Mouse (Mus musculus) forebrain, embryonic 15.5 days (tissue): ENCODE measurements around the gene Pcdh15. TPM values are rescaled to one million over a fixed set of nuclear protein-coding genes. Genes with fewer than 3 reads are reported as not detected.

ENCODE experiments used
- ATAC-seq: fragments of 200-750 bp; cut with Nextera tagmentation; replicated peaks from 2 replicates; pipeline ENCODE4 v1.8.0; 2017; ENCODE audit warnings: mild to moderate bottlenecking, moderate TSS enrichment, moderate library complexity
- H3K27ac ChIP-seq: fragments of 300-500 bp; sonication (generic); replicated peaks from 2 replicates; pipeline ENCODE4 v1.5.1; 2015; ENCODE audit warnings: mild to moderate bottlenecking, inconsistent platforms
- H3K27me3 ChIP-seq: fragments of 300-500 bp; sonication (generic); 2 replicates; pipeline ENCODE4 v1.6.1; 2015; ENCODE audit warnings: inconsistent platforms
- H3K36me3 ChIP-seq: fragments of 300-500 bp; sonication (generic); 2 replicates; pipeline ENCODE4 v1.6.1; 2015; ENCODE audit warnings: mild to moderate bottlenecking, inconsistent platforms
- H3K4me1 ChIP-seq: fragments of 300-500 bp; sonication (generic); 2 replicates; pipeline ENCODE4 v1.6.1; 2015; ENCODE audit warnings: inconsistent platforms
- H3K4me2 ChIP-seq: fragments of 300-500 bp; sonication (generic); replicated peaks from 2 replicates; pipeline ENCODE4 v1.6.1; 2015; ENCODE audit warnings: mild to moderate bottlenecking, inconsistent platforms
- H3K4me3 ChIP-seq: fragments of 300-500 bp; sonication (generic); 2 replicates; pipeline ENCODE4 v1.5.1; 2015; ENCODE audit warnings: mild to moderate bottlenecking, inconsistent platforms
- H3K9ac ChIP-seq: fragments of 300-500 bp; sonication (generic); replicated peaks from 2 replicates; pipeline ENCODE4 v1.6.1; 2015; ENCODE audit warnings: mild to moderate bottlenecking, inconsistent platforms
- H3K9me3 ChIP-seq: fragments of 300-500 bp; sonication (generic); 2 replicates; pipeline ENCODE4 v1.6.1; 2016; ENCODE audit warnings: inconsistent platforms
- WGBS: fragments of 180-500 bp; shearing (Covaris S2); methylation state at CpG from one replicate; pipeline ENCODE4 v1.1.7; 2015; ENCODE audit warnings: mixed read lengths; 5-methylcytosine and 5-hydroxymethylcytosine counted together
- polyA plus RNA-seq: library from polyadenylated mRNA; unstranded; fragments of >200 nt; fragmentation: Nextera tagmentation; extraction: Ambion mirVana; gene quantifications from 2 replicates; pipeline ENCODE4 v1.2.1, GENCODE M21; 2015

Gene Pcdh15
- polyA plus RNA-seq, result 5.0 and 6.7 TPM in 2 replicates

DNA sequence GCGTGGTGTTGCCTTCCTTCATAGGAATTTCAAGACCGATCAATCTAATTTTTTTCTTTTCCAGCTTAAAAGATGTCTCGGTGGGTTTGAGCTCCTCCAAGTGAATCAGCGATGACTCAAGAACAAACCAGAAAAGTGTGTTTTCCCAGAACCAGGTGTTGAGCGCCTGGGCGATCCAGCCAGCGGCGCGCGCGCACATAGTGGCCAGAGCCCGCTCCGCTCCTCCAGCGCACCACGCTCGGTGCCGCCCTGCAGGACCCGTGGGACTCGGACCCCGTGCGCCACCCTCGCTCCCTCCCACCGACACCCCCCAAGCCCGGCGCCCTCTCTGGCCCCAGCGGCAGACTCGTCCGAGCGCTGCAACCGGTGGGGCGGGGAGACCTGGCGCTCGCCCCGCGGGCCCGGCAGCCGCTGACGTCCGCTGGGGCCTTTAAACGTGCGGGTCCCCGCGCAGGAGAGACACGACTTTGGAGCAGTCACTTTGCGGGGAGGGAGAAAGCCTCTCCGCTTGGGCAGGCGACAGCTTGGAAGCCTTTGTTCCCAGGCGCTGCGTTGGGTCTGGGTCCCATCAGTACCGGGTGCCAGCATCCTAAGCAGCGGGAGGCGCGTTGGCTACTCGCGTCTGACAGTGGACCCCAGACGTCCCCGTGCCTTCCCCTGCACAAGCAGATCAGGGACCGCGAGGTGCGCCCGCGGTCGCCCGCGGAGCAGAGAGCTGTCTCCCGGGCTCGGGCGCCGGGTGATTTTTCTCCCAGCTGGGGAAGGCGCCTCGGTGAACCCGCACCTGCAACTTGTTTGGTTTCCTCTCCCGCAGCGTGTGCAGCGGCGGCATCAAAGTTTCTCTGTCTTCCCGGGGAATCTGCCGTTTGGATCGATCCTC, at the start of gene Pcdh15:
TSS of gene Pcdh15 (plus strand) at position 377 of the 880 bp plus-strand sequence.
- Histone ChIP-seq H3K36me3 (no peaks in the 10 kb centered on the region), H3K4me2 (peak within 1 kb of the TSS; percentile 73), H3K9ac (peak within 1 kb of the TSS; percentile 50), H3K27me3 (peaks cover 13% of the 10 kb centered on the region; the same call in 1 of the 2 replicates), H3K4me1 (peaks cover 20% of the 10 kb centered on the region), H3K9me3 (no peaks in the 10 kb centered on the region), H3K27ac (peak within 1 kb of the TSS; percentile 24), H3K4me3 (peak within 1 kb of the TSS; percentile 49)
- peak; percentile 46 for ATAC-seq
- under 1% methylated on average over 78 of the region's 79 CpGs for WGBS

DNA sequence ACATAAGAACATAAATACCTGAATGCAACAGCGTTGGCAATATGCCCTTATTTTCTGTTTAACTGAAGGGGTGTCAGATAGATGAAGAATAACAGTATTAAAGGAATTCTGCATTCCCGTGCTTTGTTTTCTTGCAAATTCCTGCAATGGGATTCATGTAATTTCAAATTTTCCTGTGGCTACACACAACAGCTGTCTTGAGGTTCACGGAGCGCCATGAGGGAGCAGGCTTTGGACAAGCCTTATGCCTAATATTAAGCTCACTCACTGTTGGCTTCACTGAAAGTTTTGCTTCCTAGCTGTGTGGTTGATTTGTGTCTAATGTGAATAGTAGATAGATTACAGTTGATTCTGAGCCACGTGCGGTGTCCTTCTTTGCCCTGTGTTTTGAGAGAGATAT, 47.1 kb upstream of the Pcdh15 start:
- no peak overlapping the region for H3K9ac ChIP-seq
- no peak overlapping the region for H3K27ac ChIP-seq
- WGBS, result 92% methylated on average over 6 of the region's 6 CpGs
- H3K4me1 ChIP-seq, result no peaks in the 10 kb centered on the region
- H3K36me3 ChIP-seq, result no peaks in the 10 kb centered on the region
- H3K4me2 ChIP-seq, result no peak overlapping the region
- no peaks in the 10 kb centered on the region for H3K27me3 ChIP-seq
- H3K4me3 ChIP-seq, result no peak overlapping the region
- H3K9me3 ChIP-seq, result no peaks in the 10 kb centered on the region
- no peak for ATAC-seq

DNA sequence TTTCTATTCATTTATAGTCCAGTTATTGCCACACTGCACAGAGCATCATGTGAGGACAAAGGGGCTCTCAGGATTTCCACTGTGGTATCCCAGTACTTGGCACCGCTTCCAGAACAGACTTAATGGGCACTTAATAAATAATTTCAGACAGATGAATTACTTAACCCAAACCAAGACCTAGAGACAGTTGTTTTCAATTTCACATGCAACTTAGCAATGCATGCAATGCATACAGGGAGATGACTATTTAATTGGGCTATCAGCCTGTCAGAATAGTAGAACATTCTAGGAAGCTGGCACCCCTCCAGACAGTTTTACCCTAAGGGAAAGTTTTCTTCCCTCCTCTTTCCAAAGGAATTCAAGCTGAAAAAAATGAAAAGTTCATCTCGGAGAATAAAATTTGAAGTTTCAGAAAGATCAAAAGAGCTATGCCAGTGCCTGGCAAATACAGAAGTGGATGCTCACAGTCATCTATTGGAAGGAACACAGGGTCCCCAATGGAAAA, 39.4 kb upstream of the Pcdh15 start:
- 68% methylated on average over 2 of the region's 2 CpGs for WGBS
- no peak overlapping the region for H3K27ac ChIP-seq
- no peak overlapping the region for H3K4me2 ChIP-seq
- no peak overlapping the region for H3K9ac ChIP-seq
- H3K27me3 ChIP-seq, result no peaks in the 10 kb centered on the region
- H3K36me3 ChIP-seq, result no peaks in the 10 kb centered on the region
- no peaks in the 10 kb centered on the region for H3K4me1 ChIP-seq
- no peak overlapping the region for H3K4me3 ChIP-seq
- H3K9me3 ChIP-seq, result no peaks in the 10 kb centered on the region
- ATAC-seq, result no peak

DNA sequence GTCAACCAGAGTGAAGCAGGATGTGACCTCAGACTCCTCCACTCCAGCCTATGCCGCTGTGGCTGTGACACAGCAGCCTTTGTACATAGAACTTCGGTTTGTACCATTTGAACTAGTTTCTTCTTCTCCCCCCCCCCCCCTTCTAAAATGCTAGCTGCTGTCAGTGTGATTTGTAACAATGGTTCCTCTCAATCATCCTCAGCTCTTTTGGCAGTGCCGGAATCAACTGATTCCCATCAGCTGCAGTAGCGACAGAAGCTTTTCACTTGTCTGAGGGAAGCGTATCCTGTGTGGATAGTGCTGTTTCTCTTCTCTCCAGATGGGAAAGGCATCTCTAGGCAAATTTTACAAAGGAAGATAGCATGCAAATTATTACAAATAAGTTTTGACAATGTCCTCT, 12.4 kb upstream of the Pcdh15 start:
- no peak overlapping the region for H3K4me2 ChIP-seq
- no peaks in the 10 kb centered on the region for H3K27me3 ChIP-seq
- no peaks in the 10 kb centered on the region for H3K36me3 ChIP-seq
- no peaks in the 10 kb centered on the region for H3K4me1 ChIP-seq
- H3K27ac ChIP-seq, result no peak overlapping the region
- 74% methylated on average over 5 of the region's 5 CpGs for WGBS
- H3K9me3 ChIP-seq, result no peaks in the 10 kb centered on the region
- no peak overlapping the region for H3K9ac ChIP-seq
- H3K4me3 ChIP-seq, result no peak overlapping the region
- ATAC-seq, result no peak

DNA sequence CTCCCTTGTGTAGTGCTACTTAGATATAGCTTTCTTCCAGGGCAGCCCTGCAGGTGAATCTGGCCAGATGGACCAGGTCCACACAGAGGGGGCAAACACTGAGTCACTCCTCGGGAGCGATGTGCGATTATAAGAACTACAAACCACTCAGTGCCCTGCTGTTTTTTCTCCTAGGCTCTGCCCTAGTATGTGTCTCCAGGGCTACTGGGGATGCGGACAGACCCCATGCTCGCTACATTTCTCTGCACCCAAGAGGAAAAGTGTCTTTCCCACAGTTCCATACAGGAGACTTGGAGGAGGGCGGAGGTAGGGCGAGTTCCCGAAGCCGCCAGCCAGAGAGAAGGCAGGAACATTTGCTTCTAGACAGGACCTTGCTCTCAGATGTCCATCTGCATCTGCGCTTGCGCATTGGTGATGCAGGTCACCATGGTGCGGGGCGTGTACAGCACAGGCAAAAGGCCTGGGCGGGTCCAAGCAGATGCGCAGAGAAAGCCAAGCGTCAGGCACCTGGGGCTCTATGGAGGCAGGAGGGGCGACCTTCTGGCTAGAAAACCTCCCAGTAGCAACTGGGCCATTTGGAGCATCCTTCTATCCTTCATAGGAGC, 2.5 kb upstream of the Pcdh15 start:
- peak overlapping the region; percentile 47 for H3K9ac ChIP-seq
- H3K27me3 ChIP-seq, result peaks cover 13% of the 10 kb centered on the region; the same call in 1 of the 2 replicates
- peak overlapping the region; percentile 47 for H3K4me3 ChIP-seq
- H3K4me1 ChIP-seq, result peaks cover 20% of the 10 kb centered on the region
- 1% methylated on average over 17 of the region's 17 CpGs for WGBS
- ATAC-seq, result peak; percentile 62
- no peaks in the 10 kb centered on the region for H3K9me3 ChIP-seq
- H3K4me2 ChIP-seq, result peak overlapping the region; percentile 73
- H3K36me3 ChIP-seq, result no peaks in the 10 kb centered on the region
- no peak overlapping the region for H3K27ac ChIP-seq

DNA sequence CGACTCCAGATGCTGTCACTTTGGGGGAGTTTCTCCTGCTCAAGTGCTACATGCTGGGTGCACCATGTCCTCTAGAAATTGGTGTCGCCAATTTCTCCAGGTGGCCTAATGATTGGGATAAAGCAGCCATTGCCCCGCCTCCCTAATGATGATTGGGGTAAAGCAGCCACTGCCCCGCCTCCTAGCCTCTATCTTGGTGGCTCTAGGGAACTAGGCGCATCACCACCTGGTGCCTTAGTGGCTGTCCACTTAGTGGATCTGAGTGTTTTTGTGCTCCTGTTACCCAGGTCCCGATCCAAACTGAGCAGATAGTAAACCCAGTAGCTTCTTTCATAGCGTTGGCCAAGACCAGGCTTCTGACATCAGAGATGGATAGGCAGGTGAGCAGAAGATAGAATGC, 2.0 kb upstream of the Pcdh15 start:
- H3K27ac ChIP-seq, result no peak overlapping the region
- H3K9ac ChIP-seq, result peak overlapping the region; percentile 47
- peak overlapping the region; percentile 47 for H3K4me3 ChIP-seq
- WGBS, result 9% methylated on average over 7 of the region's 7 CpGs
- H3K9me3 ChIP-seq, result no peaks in the 10 kb centered on the region
- no peaks in the 10 kb centered on the region for H3K36me3 ChIP-seq
- ATAC-seq, result peak; percentile 42
- H3K4me1 ChIP-seq, result peaks cover 20% of the 10 kb centered on the region
- peaks cover 13% of the 10 kb centered on the region; the same call in 1 of the 2 replicates for H3K27me3 ChIP-seq
- peak overlapping the region; percentile 73 for H3K4me2 ChIP-seq

DNA sequence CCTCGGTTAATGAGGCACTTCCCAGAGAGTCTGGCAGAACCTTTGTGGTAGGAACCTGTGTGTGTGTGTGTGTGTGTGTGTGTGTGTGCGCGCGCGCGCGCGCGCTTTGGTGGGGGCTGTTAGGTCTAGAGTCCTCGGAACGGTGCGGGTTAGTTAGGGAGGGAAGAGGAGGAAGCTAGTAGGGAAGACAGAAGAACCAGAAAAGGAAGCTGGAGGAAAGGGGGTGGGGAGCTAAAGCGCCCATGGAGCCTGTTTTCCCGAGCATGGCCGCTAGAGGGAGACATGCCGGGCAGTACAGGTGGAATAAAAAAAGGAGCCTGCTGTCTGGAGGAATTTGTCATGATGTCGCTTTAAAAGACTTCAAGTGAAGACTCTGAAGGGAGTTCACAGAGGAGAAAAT, 1.2 kb upstream of the Pcdh15 start:
- peak overlapping the region; percentile 47 for H3K4me3 ChIP-seq
- ATAC-seq, result peak; percentile 59

DNA sequence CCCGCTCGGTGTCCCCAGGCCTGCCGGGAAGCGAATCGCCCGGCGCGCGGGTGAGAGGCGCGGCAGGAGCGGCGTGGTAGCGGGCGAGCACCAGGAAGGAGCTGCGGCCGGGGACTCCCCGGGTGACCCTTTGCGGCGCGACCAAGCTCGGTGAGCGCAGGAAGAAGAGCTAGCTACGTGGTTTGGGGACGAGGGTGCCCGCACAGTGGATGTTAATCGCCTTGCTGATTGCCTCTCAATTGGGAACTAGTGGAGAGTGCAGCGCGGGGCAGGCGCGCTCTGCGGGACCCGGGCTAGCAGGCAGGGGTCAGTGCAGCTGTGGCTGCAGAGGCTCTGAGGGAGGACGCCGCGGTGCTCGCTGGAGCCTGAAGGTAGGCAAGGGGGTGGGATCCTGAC, 702 bp downstream of the Pcdh15 start:
- no peaks in the 10 kb centered on the region for H3K9me3 ChIP-seq
- peak overlapping the region; percentile 24; the same call in 1 of the 2 replicates for H3K27ac ChIP-seq
- H3K4me2 ChIP-seq, result peak overlapping the region; percentile 73
- under 1% methylated on average over 37 of the region's 37 CpGs for WGBS
- H3K27me3 ChIP-seq, result peaks cover 13% of the 10 kb centered on the region; the same call in 1 of the 2 replicates
- ATAC-seq, result peak; percentile 42
- peaks cover 20% of the 10 kb centered on the region for H3K4me1 ChIP-seq
- peak overlapping the region; percentile 50 for H3K9ac ChIP-seq
- H3K36me3 ChIP-seq, result no peaks in the 10 kb centered on the region
- peak overlapping the region; percentile 49 for H3K4me3 ChIP-seq

More for the DNA sequence above, 1.2 kb upstream of the Pcdh15 start:
- H3K36me3 ChIP-seq, result no peaks in the 10 kb centered on the region
- H3K4me1 ChIP-seq, result peaks cover 20% of the 10 kb centered on the region
- no peaks in the 10 kb centered on the region for H3K9me3 ChIP-seq
- H3K27me3 ChIP-seq, result peaks cover 13% of the 10 kb centered on the region; the same call in 1 of the 2 replicates
- no peak overlapping the region for H3K27ac ChIP-seq
- peak overlapping the region; percentile 40; the same call in 1 of the 2 replicates for H3K9ac ChIP-seq
- peak overlapping the region; percentile 73 for H3K4me2 ChIP-seq
- WGBS, result 2% methylated on average over 17 of the region's 17 CpGs

DNA sequence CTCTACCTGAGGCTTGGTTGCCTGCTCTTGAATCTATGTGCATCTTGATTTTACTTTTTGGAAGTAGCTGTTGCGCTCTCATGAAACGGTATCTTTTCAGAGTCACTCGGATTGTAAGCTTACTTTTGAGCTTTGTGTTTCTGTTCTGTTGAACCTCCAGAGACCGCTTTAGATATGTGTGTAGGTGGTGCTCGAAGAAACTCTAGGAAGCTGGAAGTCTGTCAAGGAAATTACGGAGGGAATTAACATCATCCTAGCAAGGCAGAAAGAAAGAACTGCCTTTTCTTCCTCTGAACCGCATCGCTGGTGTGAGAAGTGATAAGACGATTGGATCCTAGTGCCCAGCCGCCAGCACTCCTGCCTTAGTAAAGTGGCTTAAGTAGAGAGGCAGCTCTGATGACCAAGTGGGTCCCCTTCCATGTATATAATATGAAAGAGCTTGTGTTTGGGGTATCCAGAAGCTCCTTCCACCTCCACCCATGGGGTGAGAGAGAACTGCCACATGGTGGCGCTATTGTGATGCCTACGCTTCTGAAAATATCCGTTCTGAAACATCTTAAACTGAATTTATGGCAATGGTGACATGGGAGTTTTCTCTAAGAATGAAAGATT, 4.3 kb downstream of the Pcdh15 start:
- Histone ChIP-seq H3K4me3 (no peak overlapping the region), H3K9me3 (no peaks in the 10 kb centered on the region), H3K36me3 (no peaks in the 10 kb centered on the region), H3K27me3 (peaks cover 6% of the 10 kb centered on the region; the same call in 1 of the 2 replicates), H3K4me1 (0 out of 2 replicates have a peak, but pooled peaks cover 2% of the 10 kb centered on the region), H3K9ac (no peak overlapping the region), H3K4me2 (no peak overlapping the region), H3K27ac (no peak overlapping the region)
- WGBS, result 80% methylated on average over 13 of the region's 13 CpGs
- no peak for ATAC-seq

DNA sequence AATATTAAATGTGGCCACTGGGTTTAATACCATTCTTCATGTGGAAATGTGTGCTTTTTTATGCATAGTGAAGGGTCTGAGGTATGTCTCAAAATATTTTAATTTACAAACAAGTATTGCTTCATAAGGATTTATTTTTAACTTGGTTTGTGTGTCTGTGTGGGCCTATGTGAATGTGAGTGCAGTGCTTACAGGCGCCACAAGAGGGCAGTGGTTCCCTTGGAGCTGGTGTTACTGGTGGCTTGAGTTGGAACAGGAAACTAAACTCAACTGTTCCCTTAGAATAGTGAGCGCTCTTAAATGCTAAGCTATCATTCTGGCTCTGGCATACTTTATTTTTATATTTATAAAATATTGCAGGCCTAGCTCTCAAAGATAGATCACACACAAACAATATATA, 6.8 kb downstream of the Pcdh15 start:
- no peak for ATAC-seq
- no peak overlapping the region for H3K27ac ChIP-seq
- WGBS, result 49% methylated on average over 2 of the region's 2 CpGs
- H3K4me2 ChIP-seq, result no peak overlapping the region
- H3K9me3 ChIP-seq, result no peaks in the 10 kb centered on the region
- no peak overlapping the region for H3K4me3 ChIP-seq
- H3K27me3 ChIP-seq, result no peaks in the 10 kb centered on the region; the same call in 1 of the 2 replicates
- no peak overlapping the region for H3K9ac ChIP-seq
- H3K36me3 ChIP-seq, result no peaks in the 10 kb centered on the region
- H3K4me1 ChIP-seq, result no peaks in the 10 kb centered on the region

DNA sequence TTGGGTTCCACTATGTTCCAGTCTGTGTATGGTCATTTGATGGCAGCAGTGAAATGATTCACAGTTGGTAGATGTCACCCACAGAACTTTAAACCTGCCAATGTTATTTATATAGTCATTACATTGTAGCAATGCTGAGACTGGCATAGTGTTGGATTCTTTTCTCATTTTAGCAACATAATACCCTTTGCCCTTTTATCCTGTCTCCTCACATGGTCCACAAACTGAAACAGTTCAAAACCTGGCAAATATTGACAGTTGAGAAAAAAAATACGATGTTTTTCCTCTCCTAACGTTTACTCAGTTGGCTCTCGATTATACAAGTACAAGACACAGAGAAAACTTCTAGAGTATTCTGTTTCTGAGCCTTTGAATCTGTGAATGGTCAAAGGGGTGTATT, 38.8 kb downstream of the Pcdh15 start:
- H3K36me3 ChIP-seq, result no peaks in the 10 kb centered on the region
- ATAC-seq, result no peak
- H3K9ac ChIP-seq, result no peak overlapping the region
- H3K27ac ChIP-seq, result no peak overlapping the region
- H3K9me3 ChIP-seq, result no peaks in the 10 kb centered on the region
- H3K4me1 ChIP-seq, result no peaks in the 10 kb centered on the region
- no peaks in the 10 kb centered on the region for H3K27me3 ChIP-seq
- no peak overlapping the region for H3K4me3 ChIP-seq
- H3K4me2 ChIP-seq, result no peak overlapping the region
- 86% methylated on average over 3 of the region's 3 CpGs for WGBS

DNA sequence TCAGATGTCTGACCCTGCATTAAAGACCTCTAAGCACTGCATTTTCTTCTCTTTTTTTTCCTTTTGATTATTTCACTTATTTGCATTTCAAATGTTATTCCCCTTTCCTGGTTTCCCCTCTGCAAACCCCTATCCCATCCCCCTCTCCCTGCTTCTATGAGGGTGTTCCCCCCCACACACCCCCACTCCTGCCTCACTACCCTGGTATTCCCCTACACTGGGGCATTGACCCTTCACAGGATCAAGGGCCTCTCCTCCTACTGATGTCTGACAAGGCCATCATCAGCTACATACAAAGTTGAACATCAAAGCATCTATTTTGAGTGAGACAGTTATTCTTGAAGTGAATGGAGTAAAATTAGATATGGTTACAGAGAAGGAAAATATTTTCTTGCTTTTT, 48.4 kb downstream of the Pcdh15 start:
- Histone ChIP-seq H3K4me2 (no peak overlapping the region), H3K9me3 (no peaks in the 10 kb centered on the region), H3K27ac (no peak overlapping the region), H3K9ac (no peak overlapping the region), H3K4me3 (no peak overlapping the region), H3K27me3 (no peaks in the 10 kb centered on the region), H3K4me1 (no peaks in the 10 kb centered on the region), H3K36me3 (no peaks in the 10 kb centered on the region)
- no peak for ATAC-seq
